Mouse (Mus musculus) forebrain, embryonic 16.5 days (tissue): ENCODE measurements around the gene Plxnb1. TPM values are rescaled to one million over a fixed set of nuclear protein-coding genes. Genes with fewer than 3 reads are reported as not detected.

Source experiments
- ATAC-seq: fragments of 200-750 bp; cut with Nextera tagmentation; 2 replicates; pipeline ENCODE4 v1.8.0; 2017; ENCODE audit warnings: mild to moderate bottlenecking, moderate library complexity
- H3K27ac ChIP-seq: fragments of 300-500 bp; sonication (generic); 2 replicates; pipeline ENCODE4 v1.5.1; 2014; ENCODE audit warnings: low read length, control low read depth
- H3K27me3 ChIP-seq: fragments of 300-500 bp; sonication (generic); replicated peaks from 2 replicates; pipeline ENCODE4 v1.6.1; 2014; ENCODE audit warnings: low read length; ENCODE audit not compliant: control insufficient read depth, insufficient read depth
- H3K36me3 ChIP-seq: fragments of 300-500 bp; sonication (generic); 2 replicates; pipeline ENCODE4 v1.6.1; 2014; ENCODE audit not compliant: control insufficient read depth, insufficient read depth
- H3K4me1 ChIP-seq: fragments of 300-500 bp; sonication (generic); replicated peaks from 2 replicates; pipeline ENCODE4 v1.6.1; 2014; ENCODE audit warnings: low read length; ENCODE audit not compliant: control insufficient read depth, insufficient read depth
- H3K4me2 ChIP-seq: fragments of 300-500 bp; sonication (generic); 2 replicates; pipeline ENCODE4 v1.6.1; 2014; ENCODE audit warnings: mild to moderate bottlenecking, low read length, control low read depth
- H3K4me3 ChIP-seq: fragments of 300-500 bp; sonication (generic); replicated peaks from 2 replicates; pipeline ENCODE4 v1.5.1; 2014; ENCODE audit warnings: mild to moderate bottlenecking, low read length, control low read depth
- H3K9ac ChIP-seq: fragments of 300-500 bp; sonication (generic); replicated peaks from 2 replicates; pipeline ENCODE4 v1.6.1; 2014; ENCODE audit warnings: low read depth, low read length, control low read depth
- H3K9me3 ChIP-seq: fragments of 300-500 bp; sonication (generic); 2 replicates; pipeline ENCODE4 v1.6.1; 2016; ENCODE audit warnings: low read length; ENCODE audit not compliant: control insufficient read depth
- WGBS: fragments of 180-500 bp; shearing (Covaris S2); extraction: QIAGEN DNeasy Blood & Tissue Kit; methylation state at CpG from one replicate; pipeline ENCODE4 v1.1.7; 2014; 5-methylcytosine and 5-hydroxymethylcytosine counted together
- polyA plus RNA-seq: library from polyadenylated mRNA; unstranded; fragments of >200 nt; fragmentation: Nextera tagmentation; extraction: Ambion mirVana; gene quantifications from 2 replicates; pipeline ENCODE4 v1.2.1, GENCODE M21; 2015

Gene Plxnb1
- polyA plus RNA-seq, 1 experiment from 2014 or later = 22.1 TPM

- no peak for ATAC-seq
- Histone ChIP-seq H3K36me3 (peaks cover 5% of the 10 kb centered on the region; the same call in 1 of the 2 replicates), H3K27me3 (no peaks in the 10 kb centered on the region), H3K4me1 (peaks cover 6% of the 10 kb centered on the region), H3K27ac (no peak overlapping the region), H3K4me2 (no peak overlapping the region), H3K9me3 (no peaks in the 10 kb centered on the region), H3K9ac (no peak overlapping the region), H3K4me3 (no peak overlapping the region)
- 83% methylated on average over 3 of the region's 3 CpGs for WGBS
Observed at GRCm38 (mm10) chr9:109053366-109053765, 41.8 kb upstream of the Plxnb1 start.

GRCm38 (mm10) chr9:109053851-109054250, 41.3 kb upstream of the Plxnb1 start:
- WGBS = 76% methylated on average over 6 of the region's 6 CpGs
- H3K27ac ChIP-seq = no peak overlapping the region
- no peaks in the 10 kb centered on the region for H3K27me3 ChIP-seq
- peaks cover 8% of the 10 kb centered on the region; the same call in 1 of the 2 replicates for H3K36me3 ChIP-seq
- H3K4me1 ChIP-seq = peaks cover 11% of the 10 kb centered on the region
- no peak overlapping the region for H3K9ac ChIP-seq
- no peaks in the 10 kb centered on the region for H3K9me3 ChIP-seq
- H3K4me3 ChIP-seq = no peak overlapping the region
- no peak for ATAC-seq
- no peak overlapping the region for H3K4me2 ChIP-seq

DNA sequence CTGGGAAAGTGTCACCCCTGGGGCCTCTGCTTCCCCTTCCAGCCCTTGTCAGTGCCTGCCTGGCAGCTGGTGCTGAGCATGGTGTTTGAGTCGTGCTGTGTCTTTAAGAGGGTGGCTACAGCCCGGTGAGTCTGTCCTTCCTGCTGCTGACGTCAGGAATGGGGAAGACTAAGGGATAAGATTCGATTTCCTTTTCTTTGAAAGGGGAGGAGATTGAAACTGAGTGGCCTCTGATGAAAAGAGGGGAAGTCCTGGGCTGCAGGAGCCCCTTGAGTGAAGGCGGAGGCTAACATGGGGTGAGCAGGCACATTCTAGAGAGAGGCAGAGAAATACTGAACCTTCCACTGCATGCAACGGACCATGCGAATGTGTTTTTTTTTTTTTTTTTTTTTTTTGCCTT, 40.5 kb upstream of the Plxnb1 start:
- Histone ChIP-seq H3K4me1 (peaks cover 17% of the 10 kb centered on the region), H3K27ac (peak overlapping the region; percentile 69), H3K9me3 (no peaks in the 10 kb centered on the region), H3K36me3 (peaks cover 8% of the 10 kb centered on the region; the same call in 1 of the 2 replicates), H3K4me3 (peak overlapping the region; percentile 41), H3K27me3 (no peaks in the 10 kb centered on the region), H3K4me2 (peak overlapping the region; percentile 51), H3K9ac (peak overlapping the region; percentile 53)
- ATAC-seq = peak; percentile 81
- 6% methylated on average over 7 of the region's 7 CpGs for WGBS

DNA sequence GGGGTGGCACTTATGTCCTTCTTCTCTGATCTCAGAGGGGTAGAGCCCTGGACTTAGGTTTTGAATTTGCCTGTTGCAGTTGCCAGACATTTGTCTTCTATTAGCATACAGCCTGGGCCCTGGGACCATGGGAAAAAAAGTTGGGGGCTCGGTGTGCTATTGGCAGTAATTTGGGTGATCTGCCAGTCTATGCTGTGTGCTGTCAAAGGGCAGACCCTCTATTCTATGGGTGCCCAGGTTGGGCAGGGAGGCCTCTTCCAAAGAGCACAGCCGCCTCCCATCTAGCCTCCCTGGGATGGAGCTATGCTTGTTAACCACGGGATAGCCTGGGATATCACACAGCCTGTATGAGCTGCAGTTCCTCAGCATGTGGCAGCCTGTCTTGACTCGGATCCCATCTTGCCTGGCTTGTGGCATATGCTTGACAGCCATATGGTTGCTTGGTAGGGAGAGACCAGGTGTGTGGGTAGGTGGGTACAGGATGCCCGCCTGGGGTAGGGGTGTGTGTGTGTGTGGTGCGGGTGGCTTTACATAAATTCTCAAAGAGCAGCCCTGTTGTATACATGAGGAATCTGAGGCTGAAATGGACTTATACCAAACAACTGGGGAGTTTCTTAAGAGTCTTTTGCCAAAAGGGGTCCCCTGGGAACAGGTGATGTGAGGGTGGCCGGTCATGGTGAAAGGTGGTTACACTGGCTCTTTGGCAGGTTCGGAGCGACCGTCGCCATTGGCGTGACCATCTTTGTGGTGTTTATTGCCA, 39.7 kb upstream of the Plxnb1 start:
- Histone ChIP-seq H3K4me3 (peak overlapping the region; percentile 41), H3K4me2 (peak overlapping the region; percentile 51), H3K9ac (peak overlapping the region; percentile 53), H3K9me3 (no peaks in the 10 kb centered on the region), H3K36me3 (peaks cover 8% of the 10 kb centered on the region; the same call in 1 of the 2 replicates), H3K27ac (peak overlapping the region; percentile 58), H3K4me1 (peaks cover 17% of the 10 kb centered on the region), H3K27me3 (no peaks in the 10 kb centered on the region)
- no peak; the same call in 1 of the 2 replicates for ATAC-seq
- 86% methylated on average over 12 of the region's 12 CpGs for WGBS

DNA sequence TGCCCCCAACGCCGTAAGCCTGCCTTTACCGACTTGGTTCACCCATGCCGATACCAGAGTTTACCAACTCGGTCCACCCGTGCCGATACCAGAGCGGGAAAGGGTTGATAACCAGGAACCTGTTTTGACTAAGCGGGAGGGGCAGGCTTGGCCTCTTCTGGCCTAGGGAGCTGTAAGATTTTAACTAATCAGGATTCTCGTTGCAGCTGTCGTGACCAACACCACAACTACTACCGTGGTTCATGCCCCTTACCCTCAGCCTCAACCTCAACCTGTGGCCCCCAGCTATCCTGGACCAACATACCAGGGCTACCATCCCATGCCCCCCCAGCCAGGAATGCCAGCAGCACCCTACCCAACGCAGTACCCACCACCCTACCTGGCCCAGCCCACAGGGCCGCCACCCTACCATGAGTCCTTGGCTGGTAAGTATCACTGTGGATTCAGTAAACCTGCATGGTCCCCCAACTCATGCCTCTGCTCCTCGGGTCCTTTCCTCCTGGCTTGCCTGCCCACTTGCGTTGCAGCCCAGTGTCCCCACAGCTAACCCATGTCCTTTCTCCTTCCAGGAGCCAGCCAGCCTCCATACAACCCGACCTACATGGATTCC, 39.0 kb upstream of the Plxnb1 start:
- H3K27ac ChIP-seq = no peak overlapping the region
- no peak overlapping the region for H3K9ac ChIP-seq
- H3K4me2 ChIP-seq = no peak overlapping the region
- H3K9me3 ChIP-seq = no peaks in the 10 kb centered on the region
- no peaks in the 10 kb centered on the region for H3K27me3 ChIP-seq
- H3K4me1 ChIP-seq = peaks cover 17% of the 10 kb centered on the region
- no peak for ATAC-seq
- WGBS = 93% methylated on average over 17 of the region's 17 CpGs
- H3K4me3 ChIP-seq = no peak overlapping the region
- H3K36me3 ChIP-seq = peaks cover 11% of the 10 kb centered on the region

- Histone ChIP-seq H3K36me3 (peaks cover 13% of the 10 kb centered on the region), H3K27ac (no peak overlapping the region), H3K9me3 (no peaks in the 10 kb centered on the region), H3K9ac (no peak overlapping the region), H3K4me2 (no peak overlapping the region), H3K4me1 (peaks cover 17% of the 10 kb centered on the region), H3K27me3 (no peaks in the 10 kb centered on the region), H3K4me3 (no peak overlapping the region)
- ATAC-seq = no peak
- 91% methylated on average over 4 of the region's 4 CpGs for WGBS
Observed at GRCm38 (mm10) chr9:109056916-109057315, 38.3 kb upstream of the Plxnb1 start.

- Histone ChIP-seq H3K4me3 (no peak overlapping the region), H3K36me3 (peaks cover 13% of the 10 kb centered on the region), H3K4me2 (no peak overlapping the region), H3K9me3 (no peaks in the 10 kb centered on the region), H3K4me1 (peaks cover 17% of the 10 kb centered on the region), H3K27me3 (no peaks in the 10 kb centered on the region), H3K9ac (no peak overlapping the region), H3K27ac (no peak overlapping the region)
- no peak for ATAC-seq
- 87% methylated on average over 5 of the region's 5 CpGs for WGBS
Observed at GRCm38 (mm10) chr9:109057543-109057942, 37.6 kb upstream of the Plxnb1 start.

DNA sequence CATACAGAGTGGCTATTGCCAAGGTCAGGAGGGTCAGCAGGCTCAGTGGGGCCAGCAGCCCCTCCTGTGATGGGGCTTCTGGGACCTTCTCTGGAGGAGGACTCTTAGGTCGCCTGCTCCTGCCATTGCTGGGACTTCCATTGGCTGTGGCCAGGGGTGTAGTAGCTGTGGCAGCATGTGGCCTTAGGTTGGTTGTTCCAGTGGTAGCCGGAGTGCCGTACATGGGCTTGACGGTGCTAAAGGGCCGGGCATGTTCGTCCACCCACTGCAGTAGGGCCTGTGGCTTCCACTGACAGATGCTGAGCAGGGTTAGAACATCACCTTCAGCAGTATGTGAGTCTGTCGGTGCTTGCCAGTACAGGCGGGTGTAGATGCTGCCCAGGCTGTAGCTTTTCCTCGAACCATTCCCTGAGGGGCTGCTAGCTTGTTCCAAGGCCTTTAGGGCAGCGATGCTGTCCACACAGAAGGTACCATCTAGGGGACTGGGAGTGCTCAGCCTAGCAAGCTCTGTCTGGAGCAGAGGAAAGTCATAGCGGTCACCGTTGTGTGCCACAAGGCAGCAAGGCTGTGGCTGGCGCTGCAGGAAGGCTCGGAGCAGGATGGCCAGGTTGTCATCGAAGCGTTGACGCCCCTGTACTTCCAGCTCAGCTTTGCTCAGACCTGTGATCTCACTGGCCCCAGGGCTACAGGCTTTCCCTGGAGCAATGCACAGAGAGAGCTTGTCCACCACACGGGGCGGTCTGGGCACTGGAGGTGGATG, 37.0 kb upstream of the Plxnb1 start:
- 95% methylated on average over 19 of the region's 19 CpGs for WGBS
- ATAC-seq = no peak
- no peaks in the 10 kb centered on the region for H3K9me3 ChIP-seq
- H3K27ac ChIP-seq = no peak overlapping the region
- H3K27me3 ChIP-seq = no peaks in the 10 kb centered on the region
- no peak overlapping the region for H3K4me2 ChIP-seq
- H3K36me3 ChIP-seq = peaks cover 15% of the 10 kb centered on the region
- peaks cover 17% of the 10 kb centered on the region for H3K4me1 ChIP-seq
- no peak overlapping the region for H3K4me3 ChIP-seq
- H3K9ac ChIP-seq = peak overlapping the region; percentile 75; the same call in 1 of the 2 replicates
